Mouse (Mus musculus): Measurements from ENCODE around the gene Erbb2.
A peak's percentile ranks its signal among the peaks of the same experiment; 100 is the strongest.

Erbb2 gene

GRCm38 (mm10) chr11:98418939-98419547, 6.8 kb downstream of the Erbb2 start:
- no peak for DNase-seq (ENCODE audit: low read depth, low spot score)

- DNase-seq (ENCODE audit: low read depth, low spot score) = no peak
Observed at GRCm38 (mm10) chr11:98426592-98426991, 14.3 kb downstream of the Erbb2 start.

GRCm38 (mm10) chr11:98428436-98428835, 16.2 kb downstream of the Erbb2 start:
- no peak for DNase-seq (ENCODE audit: low read depth, low spot score)

GRCm38 (mm10) chr11:98431743-98432502, 19.7 kb downstream of the Erbb2 start:
- no peak for DNase-seq (ENCODE audit: low read depth, low spot score)

GRCm38 (mm10) chr11:98435723-98436122, 23.5 kb downstream of the Erbb2 start:
- no peak for DNase-seq (ENCODE audit: low read depth, low spot score)

GRCm38 (mm10) chr11:98437441-98437840, 25.2 kb downstream of the Erbb2 start:
- no peak for DNase-seq (ENCODE audit: low read depth, low spot score)

GRCm38 (mm10) chr11:98438331-98439158, 26.3 kb downstream of the Erbb2 start, which contains the start of gene Mien1:
TSS of gene Mien1 (minus strand) at chr11:98438991.
- peak; percentile 81 for DNase-seq (ENCODE audit: low read depth, low spot score)

- DNase-seq (ENCODE audit: low read depth, low spot score) = no peak
Observed at GRCm38 (mm10) chr11:98443688-98444087, 31.4 kb downstream of the Erbb2 start.

GRCm38 (mm10) chr11:98445238-98445637, 33.0 kb downstream of the Erbb2 start:
- DNase-seq (ENCODE audit: low read depth, low spot score) = no peak

GRCm38 (mm10) chr11:98445679-98446078, 33.4 kb downstream of the Erbb2 start:
- DNase-seq (ENCODE audit: low read depth, low spot score) = no peak

GRCm38 (mm10) chr11:98446213-98446561, 33.9 kb downstream of the Erbb2 start, which contains the start of gene Grb7:
TSS of gene Grb7 (plus strand) at chr11:98446394.
- no peak for DNase-seq (ENCODE audit: low read depth, low spot score)

GRCm38 (mm10) chr11:98446562-98447474, 34.5 kb downstream of the Erbb2 start:
- DNase-seq (ENCODE audit: low read depth, low spot score) = no peak

- DNase-seq (ENCODE audit: low read depth, low spot score) = no peak
Observed at GRCm38 (mm10) chr11:98447475-98447834, 35.2 kb downstream of the Erbb2 start.

GRCm38 (mm10) chr11:98448191-98448790, 36.0 kb downstream of the Erbb2 start:
- no peak for DNase-seq (ENCODE audit: low read depth, low spot score)

GRCm38 (mm10) chr11:98449419-98449818, 37.1 kb downstream of the Erbb2 start:
- DNase-seq (ENCODE audit: low read depth, low spot score) = no peak

GRCm38 (mm10) chr11:98449921-98450771, 37.9 kb downstream of the Erbb2 start:
- no peak for DNase-seq (ENCODE audit: low read depth, low spot score)

GRCm38 (mm10) chr11:98455484-98455883, 43.2 kb downstream of the Erbb2 start:
- DNase-seq (ENCODE audit: low read depth, low spot score) = no peak

- DNase-seq (ENCODE audit: low read depth, low spot score) = no peak
Observed at GRCm38 (mm10) chr11:98456545-98456944, 44.3 kb downstream of the Erbb2 start.

GRCm38 (mm10) chr11:98456945-98457344, 44.7 kb downstream of the Erbb2 start:
- DNase-seq (ENCODE audit: low read depth, low spot score) = no peak
